Mouse (Mus musculus) liver, embryonic 13.5 days (tissue): ENCODE results near the gene H2-T3. TPM values are rescaled to one million over a fixed set of nuclear protein-coding genes. Genes with fewer than 3 reads are reported as not detected.
"Not testable (repeated sequence)": the region's sequence is repeated elsewhere in the genome, so short reads cannot be mapped to it uniquely, and the experiment has no call there.

ENCODE experiments used
- ATAC-seq: fragments of 200-750 bp; cut with Nextera tagmentation; 2 replicates; pipeline ENCODE4 v1.8.0; 2017; ENCODE audit warnings: low read depth, mild to moderate bottlenecking, moderate number of reproducible peaks, moderate library complexity
- DNase-seq: peaks from one replicate; pipeline ENCODE4 v3.0.0; 2022
- H3K27ac ChIP-seq: fragments of 300-500 bp; sonication (generic); 2 replicates; pipeline ENCODE4 v1.5.1; 2015; ENCODE audit warnings: moderate library complexity, mild to moderate bottlenecking, inconsistent platforms
- H3K27me3 ChIP-seq: fragments of 300-500 bp; sonication (generic); 2 replicates; pipeline ENCODE4 v1.6.1; 2015; ENCODE audit warnings: mild to moderate bottlenecking, inconsistent platforms
- H3K36me3 ChIP-seq: fragments of 300-500 bp; sonication (generic); 2 replicates; pipeline ENCODE4 v1.6.1; 2015; ENCODE audit warnings: mild to moderate bottlenecking, inconsistent platforms
- H3K4me1 ChIP-seq: fragments of 300-500 bp; sonication (generic); replicated peaks from 2 replicates; pipeline ENCODE4 v1.6.1; 2015; ENCODE audit warnings: inconsistent platforms
- H3K4me2 ChIP-seq: fragments of 300-500 bp; sonication (generic); 2 replicates; pipeline ENCODE4 v1.6.1; 2015; ENCODE audit warnings: inconsistent platforms, mild to moderate bottlenecking, moderate library complexity
- H3K4me3 ChIP-seq: fragments of 300-500 bp; sonication (generic); replicated peaks from 2 replicates; pipeline ENCODE4 v1.5.1; 2015; ENCODE audit warnings: mild to moderate bottlenecking, inconsistent platforms
- H3K9ac ChIP-seq: fragments of 300-500 bp; sonication (generic); 2 replicates; pipeline ENCODE4 v1.6.1; 2015; ENCODE audit warnings: mild to moderate bottlenecking, inconsistent platforms
- H3K9me3 ChIP-seq: fragments of 300-500 bp; sonication (generic); replicated peaks from 2 replicates; pipeline ENCODE4 v1.6.1; 2016; ENCODE audit warnings: inconsistent platforms
- WGBS: fragments of 180-500 bp; shearing (Covaris S2); methylation state at CpG from one replicate; pipeline ENCODE4 v1.1.7; 2015; ENCODE audit not compliant: insufficient replicate concordance; 5-methylcytosine and 5-hydroxymethylcytosine counted together
- polyA plus RNA-seq: library from polyadenylated mRNA; unstranded; fragments of >200 nt; fragmentation: Nextera tagmentation; extraction: Ambion mirVana; gene quantifications from 2 replicates; pipeline ENCODE4 v1.2.1, GENCODE M21; 2015

H2-T3 gene
- polyA plus RNA-seq, 1 experiment from 2014 or later, result not detected

- Histone ChIP-seq H3K27ac (no peak overlapping the region), H3K4me3 (peak overlapping the region; percentile 46), H3K4me2 (peak overlapping the region; percentile 62), H3K36me3 (no peaks in the 10 kb centered on the region), H3K9me3 (no peaks in the 10 kb centered on the region), H3K9ac (no peak overlapping the region), H3K4me1 (no peaks in the 10 kb centered on the region), H3K27me3 (peaks cover 73% of the 10 kb centered on the region)
- ATAC-seq (no peak), DNase-seq (no peak)
- under 1% methylated on average over 34 of the region's 41 CpGs for WGBS
Measured at GRCm38 (mm10) chr17:36205862-36206261, 15.8 kb upstream of the H2-T3 start.

- no peak for DNase-seq
- Histone ChIP-seq H3K4me3 (peak overlapping the region; percentile 46), H3K4me2 (peak overlapping the region; percentile 62), H3K27me3 (peaks cover 73% of the 10 kb centered on the region), H3K9me3 (no peaks in the 10 kb centered on the region), H3K4me1 (no peaks in the 10 kb centered on the region), H3K9ac (no peak overlapping the region), H3K36me3 (no peaks in the 10 kb centered on the region), H3K27ac (no peak overlapping the region)
- WGBS, result under 1% methylated on average over 15 of the region's 15 CpGs
- no peak for ATAC-seq
Measured at GRCm38 (mm10) chr17:36205456-36205855, 15.4 kb upstream of the H2-T3 start.

DNA sequence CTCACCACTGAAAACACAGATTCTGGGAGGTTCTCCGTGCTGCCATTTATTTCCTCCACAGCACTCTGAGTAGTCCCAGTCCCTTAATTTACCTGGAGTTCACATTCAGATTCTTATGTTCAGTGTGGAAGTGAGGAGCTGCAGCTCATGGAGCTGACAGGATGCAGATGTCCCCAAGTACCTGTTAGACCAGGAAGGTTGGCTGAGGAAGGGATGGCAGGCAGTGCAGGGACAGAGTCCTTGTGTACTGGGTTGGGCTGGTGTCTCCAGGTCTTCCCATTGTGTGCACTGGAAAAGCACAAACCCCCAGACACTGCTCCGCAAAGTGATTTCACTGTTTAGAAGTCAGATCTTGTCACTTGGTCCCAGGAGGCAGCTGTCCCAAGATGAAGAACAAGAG lies 11.8 kb upstream of the H2-T3 start:
- 71% methylated on average over 2 of the region's 2 CpGs for WGBS
- no peak overlapping the region for H3K4me3 ChIP-seq
- no peaks in the 10 kb centered on the region for H3K9me3 ChIP-seq
- DNase-seq (no peak), ATAC-seq (no peak)
- no peak overlapping the region for H3K4me2 ChIP-seq
- H3K27ac ChIP-seq, result no peak overlapping the region
- no peaks in the 10 kb centered on the region for H3K36me3 ChIP-seq
- peaks cover 65% of the 10 kb centered on the region for H3K27me3 ChIP-seq
- no peak overlapping the region for H3K9ac ChIP-seq
- H3K4me1 ChIP-seq, result no peaks in the 10 kb centered on the region

DNA sequence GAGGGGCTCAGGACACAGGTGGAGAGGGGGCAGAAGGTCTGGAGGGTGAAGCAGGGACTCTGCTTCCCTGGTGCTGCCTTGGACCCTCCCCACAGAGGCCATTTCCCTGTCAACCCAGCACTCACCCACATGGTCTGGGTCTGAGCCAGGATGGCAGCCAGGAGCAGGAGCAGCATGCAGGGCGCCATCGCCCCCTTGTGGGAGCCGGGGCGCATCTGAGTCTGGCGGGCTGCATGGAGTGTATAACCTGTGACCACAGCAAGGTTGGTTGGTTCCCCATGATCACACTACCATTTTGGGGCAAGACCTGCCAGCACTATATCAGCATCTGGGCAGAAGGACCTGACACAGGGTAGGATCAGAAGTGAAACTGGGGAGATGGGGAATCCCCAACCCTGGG lies 8.2 kb upstream of the H2-T3 start:
- Histone ChIP-seq H3K27me3 (peaks cover 41% of the 10 kb centered on the region), H3K9me3 (no peaks in the 10 kb centered on the region), H3K27ac (no peak overlapping the region), H3K4me1 (no peaks in the 10 kb centered on the region), H3K9ac (no peak overlapping the region), H3K4me2 (no peak overlapping the region), H3K36me3 (no peaks in the 10 kb centered on the region), H3K4me3 (no peak overlapping the region)
- 7% methylated on average over 5 of the region's 5 CpGs for WGBS
- ATAC-seq (no peak), DNase-seq (no peak)

- Histone ChIP-seq H3K36me3 (no peaks in the 10 kb centered on the region), H3K27me3 (peaks cover 39% of the 10 kb centered on the region), H3K4me3 (no peak overlapping the region), H3K9ac (no peak overlapping the region), H3K4me2 (no peak overlapping the region), H3K27ac (no peak overlapping the region), H3K9me3 (no peaks in the 10 kb centered on the region), H3K4me1 (no peaks in the 10 kb centered on the region)
- DNase-seq (no peak), ATAC-seq (no peak)
- 63% methylated on average over 6 of the region's 6 CpGs for WGBS
Measured at GRCm38 (mm10) chr17:36194471-36194870, 4.4 kb upstream of the H2-T3 start.

DNA sequence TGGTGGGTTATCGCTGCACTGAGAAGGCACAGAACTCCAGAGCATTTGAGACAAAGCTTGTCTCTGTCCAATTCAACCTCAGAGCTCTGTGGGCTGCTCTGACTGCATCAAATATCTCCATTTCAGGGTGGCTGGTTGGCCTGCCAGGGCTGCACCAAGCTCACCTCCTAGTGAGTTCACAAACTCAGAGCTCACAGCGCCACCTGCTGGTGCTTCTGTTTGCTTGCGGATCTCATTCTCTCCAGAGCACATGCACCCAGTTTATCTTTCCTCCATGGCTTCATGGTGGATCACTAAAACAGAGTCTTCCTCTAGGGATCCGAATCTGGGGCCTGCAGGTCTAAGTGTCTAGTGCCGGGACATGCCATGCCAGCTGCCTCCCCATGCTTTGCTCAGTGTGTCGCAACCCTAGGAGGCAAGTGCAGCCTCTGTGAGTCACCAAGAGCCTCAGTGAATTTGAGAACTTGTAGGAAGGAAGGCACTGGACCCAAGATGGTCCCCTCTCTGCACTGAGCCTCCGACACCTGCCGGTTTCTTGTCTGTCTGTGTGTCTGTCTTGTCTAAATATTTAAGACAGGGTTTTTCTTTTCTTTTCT lies 3.6 kb upstream of the H2-T3 start:
- Histone ChIP-seq H3K9me3 (no peaks in the 10 kb centered on the region), H3K4me1 (no peaks in the 10 kb centered on the region), H3K4me3 (no peak overlapping the region), H3K27ac (no peak overlapping the region), H3K36me3 (no peaks in the 10 kb centered on the region), H3K9ac (no peak overlapping the region), H3K27me3 (peaks cover 44% of the 10 kb centered on the region), H3K4me2 (no peak overlapping the region)
- 21% methylated on average over 8 of the region's 8 CpGs for WGBS
- ATAC-seq (no peak), DNase-seq (no peak)

DNA sequence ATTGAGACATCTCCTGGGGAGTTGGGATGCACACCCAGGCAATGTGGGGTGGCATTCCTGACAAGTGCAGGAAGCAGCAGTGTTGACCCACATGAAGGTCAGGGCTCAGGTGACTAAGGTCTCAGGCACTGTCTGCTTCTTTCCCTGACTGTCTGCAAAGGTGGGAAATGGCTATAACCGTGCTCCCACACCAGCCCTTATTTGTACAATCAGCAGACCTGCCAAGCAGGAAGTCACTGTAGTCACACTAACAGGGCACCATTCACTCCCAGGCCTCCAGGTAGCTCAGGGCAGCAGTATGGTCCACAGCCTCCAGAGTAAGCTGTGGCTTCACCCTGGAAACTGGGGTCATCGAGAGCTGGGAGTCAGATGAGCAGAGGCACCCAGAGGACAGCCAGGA lies 2.3 kb upstream of the H2-T3 start:
- no peak overlapping the region for H3K4me3 ChIP-seq
- H3K27me3 ChIP-seq, result peaks cover 41% of the 10 kb centered on the region
- DNase-seq, result no peak
- ATAC-seq, result no peak
- no peak overlapping the region for H3K27ac ChIP-seq
- no peaks in the 10 kb centered on the region for H3K9me3 ChIP-seq
- H3K9ac ChIP-seq, result no peak overlapping the region
- no peaks in the 10 kb centered on the region for H3K4me1 ChIP-seq
- 43% methylated on average over 2 of the region's 2 CpGs for WGBS
- H3K4me2 ChIP-seq, result no peak overlapping the region
- no peaks in the 10 kb centered on the region for H3K36me3 ChIP-seq

- WGBS, result 21% methylated on average over 18 of the region's 18 CpGs
- Histone ChIP-seq H3K4me1 (no peaks in the 10 kb centered on the region), H3K9ac (no peak overlapping the region), H3K27me3 (peaks cover 45% of the 10 kb centered on the region), H3K36me3 (no peaks in the 10 kb centered on the region), H3K27ac (no peak overlapping the region), H3K4me3 (no peak overlapping the region), H3K9me3 (no peaks in the 10 kb centered on the region), H3K4me2 (no peak overlapping the region)
- ATAC-seq, result no peak
- no peak for DNase-seq
Measured at GRCm38 (mm10) chr17:36189491-36190168, 457 bp downstream of the H2-T3 start.

DNA sequence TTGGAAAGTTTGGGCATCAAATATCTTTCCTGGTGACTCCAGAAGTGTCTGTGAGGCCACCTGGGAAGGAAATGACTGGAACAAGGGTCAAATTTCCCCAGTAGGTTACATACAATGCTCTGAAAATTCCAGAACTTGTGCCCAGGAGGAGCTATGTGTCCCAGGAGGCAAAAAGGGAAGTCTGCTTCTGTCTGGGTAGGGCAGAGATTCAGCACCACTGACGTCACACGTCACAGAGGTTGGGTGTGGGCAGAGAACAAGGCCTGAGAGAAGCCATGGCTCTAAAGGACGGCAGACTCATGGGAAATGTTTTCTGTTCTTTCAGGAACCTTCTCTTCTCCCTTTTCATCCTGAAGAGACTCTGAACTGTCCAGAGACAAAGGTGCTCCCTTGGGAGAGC lies 2.5 kb downstream of the H2-T3 start:
- H3K4me2 ChIP-seq, result no peak overlapping the region
- no peak overlapping the region for H3K27ac ChIP-seq
- no peaks in the 10 kb centered on the region for H3K9me3 ChIP-seq
- WGBS, result 22% methylated on average over 3 of the region's 3 CpGs
- H3K4me3 ChIP-seq, result no peak overlapping the region
- no peaks in the 10 kb centered on the region for H3K4me1 ChIP-seq
- H3K27me3 ChIP-seq, result peaks cover 54% of the 10 kb centered on the region
- H3K36me3 ChIP-seq, result no peaks in the 10 kb centered on the region
- ATAC-seq, result no peak
- no peak overlapping the region for H3K9ac ChIP-seq
- no peak for DNase-seq

DNA sequence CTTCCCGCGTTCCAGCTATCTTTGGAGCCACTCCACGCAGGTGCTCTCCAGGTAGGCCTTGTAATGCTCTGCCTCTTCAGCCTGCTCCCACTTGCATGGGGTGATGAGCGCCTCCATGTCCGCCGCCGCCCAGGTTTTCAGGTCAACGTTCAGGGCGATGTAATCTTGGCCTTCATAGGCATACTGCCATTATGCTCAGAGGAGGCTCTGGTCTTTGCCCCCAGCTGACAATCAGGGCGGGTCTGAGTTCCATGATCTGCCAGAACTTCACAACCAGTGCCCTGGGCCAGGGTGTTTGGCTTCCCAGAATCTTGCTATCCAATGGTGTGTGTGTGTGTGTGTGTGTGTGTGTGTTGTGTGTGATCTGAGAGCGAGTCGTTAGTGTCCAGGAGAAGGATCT lies 7.9 kb downstream of the H2-T3 start:
- Histone ChIP-seq H3K9ac (no peak overlapping the region), H3K4me3 (no peak overlapping the region), H3K4me2 (no peak overlapping the region), H3K27ac (no peak overlapping the region), H3K9me3 (no peaks in the 10 kb centered on the region), H3K36me3 (no peaks in the 10 kb centered on the region), H3K27me3 (peaks cover 50% of the 10 kb centered on the region), H3K4me1 (no peaks in the 10 kb centered on the region)
- WGBS, result 53% methylated on average over 12 of the region's 12 CpGs
- ATAC-seq (no peak), DNase-seq (no peak)

GRCm38 (mm10) chr17:36179446-36179845 lies 10.6 kb downstream of the H2-T3 start:
- not testable (repeated sequence) for DNase-seq

GRCm38 (mm10) chr17:36178938-36179337 lies 11.1 kb downstream of the H2-T3 start:
- H3K9me3 ChIP-seq, H3K36me3 ChIP-seq, DNase-seq, ATAC-seq, H3K27ac ChIP-seq, H3K4me1 ChIP-seq, H3K9ac ChIP-seq: not testable (repeated sequence)
- Histone ChIP-seq H3K4me3 (peak overlapping the region; percentile 29), H3K27me3 (peaks cover 40% of the 10 kb centered on the region), H3K4me2 (peak overlapping the region; percentile 41)
- 2% methylated on average over 40 of the region's 40 CpGs for WGBS

More at GRCm38 (mm10) chr17:36179446-36179845, 10.6 kb downstream of the H2-T3 start:
- Histone ChIP-seq H3K4me3 (peak overlapping the region; percentile 29; the same call in 1 of the 2 replicates), H3K4me2 (peak overlapping the region; percentile 41), H3K27me3 (peaks cover 44% of the 10 kb centered on the region)
- not testable (repeated sequence) for ATAC-seq, H3K27ac ChIP-seq, H3K9me3 ChIP-seq, H3K4me1 ChIP-seq, H3K9ac ChIP-seq, H3K36me3 ChIP-seq
- 16% methylated on average over 10 of the region's 10 CpGs for WGBS
